Mouse (Mus musculus): ENCODE results near the gene Camk2d. TPM values are rescaled to one million over a fixed set of nuclear protein-coding genes. Genes with fewer than 3 reads are reported as not detected.

Gene Camk2d
- polyA plus RNA-seq, 1 experiment from 2014 or later = 15.4 TPM

GRCm38 (mm10) chr3:126602772-126603171, 6.7 kb downstream of the Camk2d start:
- ATAC-seq (ENCODE audit: insufficient number of reproducible peaks, low FRiP score, low TSS enrichment, low read depth) = no peak
- no peak for DNase-seq (ENCODE audit: low spot score)
- H3K36me3 ChIP-seq (ENCODE audit: control insufficient read depth, insufficient read depth, low read length) = no peaks in the 10 kb centered on the region
- 73% methylated on average over 11 of the region's 11 CpGs for WGBS
- H3K9me3 ChIP-seq (ENCODE audit: control insufficient read depth, low read length) = no peaks in the 10 kb centered on the region
- H3K9ac ChIP-seq (ENCODE audit: low read length) = no peak overlapping the region
- H3K27me3 ChIP-seq (ENCODE audit: control insufficient read depth, insufficient read depth, low read length) = no peaks in the 10 kb centered on the region
- no peaks in the 10 kb centered on the region for H3K4me1 ChIP-seq (ENCODE audit: control insufficient read depth, insufficient read depth, low read length)
- H3K27ac ChIP-seq (replicated peaks; ENCODE audit: low read depth, low read length) = no peak overlapping the region
- no peak overlapping the region for H3K4me2 ChIP-seq (ENCODE audit: low read depth, severe bottlenecking)
- H3K4me3 ChIP-seq (ENCODE audit: low read depth, low read length) = no peak overlapping the region

- H3K4me1 ChIP-seq (ENCODE audit: control insufficient read depth, insufficient read depth, low read length) = no peaks in the 10 kb centered on the region
- H3K9ac ChIP-seq (ENCODE audit: low read length) = no peak overlapping the region
- H3K36me3 ChIP-seq (ENCODE audit: control insufficient read depth, insufficient read depth, low read length) = no peaks in the 10 kb centered on the region
- no peak overlapping the region for H3K4me3 ChIP-seq (ENCODE audit: low read depth, low read length)
- no peak overlapping the region for H3K4me2 ChIP-seq (ENCODE audit: low read depth, severe bottlenecking)
- DNase-seq (ENCODE audit: low spot score) (no peak), ATAC-seq (ENCODE audit: insufficient number of reproducible peaks, low FRiP score, low TSS enrichment, low read depth) (no peak)
- no peaks in the 10 kb centered on the region for H3K9me3 ChIP-seq (ENCODE audit: control insufficient read depth, low read length)
- 85% methylated on average over 9 of the region's 9 CpGs for WGBS
- no peaks in the 10 kb centered on the region for H3K27me3 ChIP-seq (ENCODE audit: control insufficient read depth, insufficient read depth, low read length)
- no peak overlapping the region for H3K27ac ChIP-seq (replicated peaks; ENCODE audit: low read depth, low read length)
Measured at GRCm38 (mm10) chr3:126604656-126605434, 8.7 kb downstream of the Camk2d start.

- no peaks in the 10 kb centered on the region for H3K27me3 ChIP-seq (ENCODE audit: control insufficient read depth, insufficient read depth, low read length)
- peaks cover 2% of the 10 kb centered on the region; the same call in 1 of the 2 replicates for H3K4me1 ChIP-seq (ENCODE audit: control insufficient read depth, insufficient read depth, low read length)
- H3K27ac ChIP-seq (replicated peaks; ENCODE audit: low read depth, low read length) = no peak overlapping the region
- no peaks in the 10 kb centered on the region for H3K36me3 ChIP-seq (ENCODE audit: control insufficient read depth, insufficient read depth, low read length)
- no peak overlapping the region for H3K9ac ChIP-seq (ENCODE audit: low read length)
- ATAC-seq (ENCODE audit: insufficient number of reproducible peaks, low FRiP score, low TSS enrichment, low read depth) = no peak
- 69% methylated on average over 5 of the region's 5 CpGs for WGBS
- no peak for DNase-seq (ENCODE audit: low spot score)
- H3K9me3 ChIP-seq (ENCODE audit: control insufficient read depth, low read length) = no peaks in the 10 kb centered on the region
- H3K4me2 ChIP-seq (ENCODE audit: low read depth, severe bottlenecking) = no peak overlapping the region
- no peak overlapping the region for H3K4me3 ChIP-seq (ENCODE audit: low read depth, low read length)
Measured at GRCm38 (mm10) chr3:126609310-126609709, 13.2 kb downstream of the Camk2d start.

GRCm38 (mm10) chr3:126609795-126610451, 13.8 kb downstream of the Camk2d start:
- Histone ChIP-seq H3K4me1 (ENCODE audit: control insufficient read depth, insufficient read depth, low read length) (peaks cover 2% of the 10 kb centered on the region; the same call in 1 of the 2 replicates), H3K27ac (replicated peaks; ENCODE audit: low read depth, low read length) (no peak overlapping the region), H3K36me3 (ENCODE audit: control insufficient read depth, insufficient read depth, low read length) (no peaks in the 10 kb centered on the region), H3K9me3 (ENCODE audit: control insufficient read depth, low read length) (no peaks in the 10 kb centered on the region), H3K27me3 (ENCODE audit: control insufficient read depth, insufficient read depth, low read length) (no peaks in the 10 kb centered on the region), H3K4me3 (ENCODE audit: low read depth, low read length) (no peak overlapping the region), H3K4me2 (ENCODE audit: low read depth, severe bottlenecking) (no peak overlapping the region), H3K9ac (ENCODE audit: low read length) (no peak overlapping the region)
- 69% methylated on average over 14 of the region's 14 CpGs for WGBS
- DNase-seq (ENCODE audit: low spot score) (no peak), ATAC-seq (ENCODE audit: insufficient number of reproducible peaks, low FRiP score, low TSS enrichment, low read depth) (0 out of 2 replicates have a peak, but pooled peaks have one; percentile 49)

- no peaks in the 10 kb centered on the region for H3K9me3 ChIP-seq (ENCODE audit: control insufficient read depth, low read length)
- 9% methylated on average over 7 of the region's 7 CpGs for WGBS
- DNase-seq (ENCODE audit: low spot score) (no peak), ATAC-seq (ENCODE audit: insufficient number of reproducible peaks, low FRiP score, low TSS enrichment, low read depth) (no peak)
- H3K36me3 ChIP-seq (ENCODE audit: control insufficient read depth, insufficient read depth, low read length) = no peaks in the 10 kb centered on the region
- no peak overlapping the region for H3K4me2 ChIP-seq (ENCODE audit: low read depth, severe bottlenecking)
- no peaks in the 10 kb centered on the region for H3K27me3 ChIP-seq (ENCODE audit: control insufficient read depth, insufficient read depth, low read length)
- H3K4me3 ChIP-seq (ENCODE audit: low read depth, low read length) = no peak overlapping the region
- no peak overlapping the region for H3K9ac ChIP-seq (ENCODE audit: low read length)
- peaks cover 2% of the 10 kb centered on the region; the same call in 1 of the 2 replicates for H3K4me1 ChIP-seq (ENCODE audit: control insufficient read depth, insufficient read depth, low read length)
- no peak overlapping the region for H3K27ac ChIP-seq (replicated peaks; ENCODE audit: low read depth, low read length)
Measured at GRCm38 (mm10) chr3:126611624-126612023, 15.5 kb downstream of the Camk2d start.

GRCm38 (mm10) chr3:126612748-126613509, 16.8 kb downstream of the Camk2d start:
- no peak overlapping the region for H3K27ac ChIP-seq (replicated peaks; ENCODE audit: low read depth, low read length)
- H3K4me1 ChIP-seq (ENCODE audit: control insufficient read depth, insufficient read depth, low read length) = peaks cover 2% of the 10 kb centered on the region; the same call in 1 of the 2 replicates
- no peaks in the 10 kb centered on the region for H3K9me3 ChIP-seq (ENCODE audit: control insufficient read depth, low read length)
- 61% methylated on average over 4 of the region's 4 CpGs for WGBS
- H3K27me3 ChIP-seq (ENCODE audit: control insufficient read depth, insufficient read depth, low read length) = no peaks in the 10 kb centered on the region
- no peak overlapping the region for H3K4me3 ChIP-seq (ENCODE audit: low read depth, low read length)
- H3K4me2 ChIP-seq (ENCODE audit: low read depth, severe bottlenecking) = no peak overlapping the region
- DNase-seq (ENCODE audit: low spot score) = no peak
- no peak for ATAC-seq (ENCODE audit: insufficient number of reproducible peaks, low FRiP score, low TSS enrichment, low read depth)
- H3K36me3 ChIP-seq (ENCODE audit: control insufficient read depth, insufficient read depth, low read length) = no peaks in the 10 kb centered on the region
- H3K9ac ChIP-seq (ENCODE audit: low read length) = no peak overlapping the region

GRCm38 (mm10) chr3:126613510-126614128, 17.5 kb downstream of the Camk2d start:
- Histone ChIP-seq H3K36me3 (ENCODE audit: control insufficient read depth, insufficient read depth, low read length) (no peaks in the 10 kb centered on the region), H3K9me3 (ENCODE audit: control insufficient read depth, low read length) (no peaks in the 10 kb centered on the region), H3K4me2 (ENCODE audit: low read depth, severe bottlenecking) (no peak overlapping the region), H3K4me1 (ENCODE audit: control insufficient read depth, insufficient read depth, low read length) (peaks cover 2% of the 10 kb centered on the region; the same call in 1 of the 2 replicates), H3K4me3 (ENCODE audit: low read depth, low read length) (no peak overlapping the region), H3K9ac (ENCODE audit: low read length) (no peak overlapping the region), H3K27me3 (ENCODE audit: control insufficient read depth, insufficient read depth, low read length) (no peaks in the 10 kb centered on the region), H3K27ac (replicated peaks; ENCODE audit: low read depth, low read length) (no peak overlapping the region)
- WGBS = 72% methylated on average over 11 of the region's 11 CpGs
- DNase-seq (ENCODE audit: low spot score) (no peak), ATAC-seq (ENCODE audit: insufficient number of reproducible peaks, low FRiP score, low TSS enrichment, low read depth) (no peak)

GRCm38 (mm10) chr3:126615306-126615705, 19.2 kb downstream of the Camk2d start:
- Histone ChIP-seq H3K36me3 (ENCODE audit: control insufficient read depth, insufficient read depth, low read length) (no peaks in the 10 kb centered on the region), H3K4me1 (ENCODE audit: control insufficient read depth, insufficient read depth, low read length) (peaks cover 2% of the 10 kb centered on the region; the same call in 1 of the 2 replicates), H3K4me3 (ENCODE audit: low read depth, low read length) (no peak overlapping the region), H3K9me3 (ENCODE audit: control insufficient read depth, low read length) (no peaks in the 10 kb centered on the region), H3K27me3 (ENCODE audit: control insufficient read depth, insufficient read depth, low read length) (no peaks in the 10 kb centered on the region), H3K9ac (ENCODE audit: low read length) (no peak overlapping the region), H3K27ac (replicated peaks; ENCODE audit: low read depth, low read length) (no peak overlapping the region), H3K4me2 (ENCODE audit: low read depth, severe bottlenecking) (no peak overlapping the region)
- DNase-seq (ENCODE audit: low spot score) (peak; percentile 21), ATAC-seq (ENCODE audit: insufficient number of reproducible peaks, low FRiP score, low TSS enrichment, low read depth) (no peak)
- WGBS = 63% methylated on average over 6 of the region's 6 CpGs
